9 mouse cellular contexts compared by ENCODE assay signal in the genomic region with DNA sequence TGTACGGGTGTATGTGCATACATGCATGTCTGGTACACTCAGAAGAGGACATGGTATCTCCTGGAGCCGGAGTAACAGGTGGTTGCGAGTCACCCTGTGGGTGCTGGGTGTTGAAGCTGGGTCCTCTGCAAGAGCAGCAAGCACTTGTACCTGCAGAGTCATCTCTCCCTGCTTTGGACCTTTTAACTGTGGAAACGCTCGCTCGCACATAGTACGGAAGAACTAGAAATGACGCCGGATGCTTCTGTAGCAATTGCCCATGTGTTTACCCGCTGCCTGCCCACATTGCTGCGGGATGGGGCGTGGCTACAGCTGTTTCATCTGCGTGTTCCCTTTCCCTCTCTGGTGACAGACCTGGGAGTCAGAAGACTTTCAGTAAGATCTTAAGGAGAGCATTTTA. TPM values are rescaled to one million over a fixed set of nuclear protein-coding genes. Genes with fewer than 3 reads are reported as not detected.
DNase-seq lines count a peak whose midpoint lies in the region; ATAC-seq and TF ChIP-seq lines count a peak whose summit lies in the region.
"Had no signal": no experiment of that assay in that cellular context is flagged by ENCODE, and none has a peak within 500 bp of the region (broad histone marks: within the 10 kb centered on the region; RNA-seq: fewer than 3 reads in every experiment).

No protein-coding gene starts in this region.

- H3K4me3 ChIP-seq in gastrocnemius, adult 2 months: peak overlapping the region; percentile 58
- H3K4me3 ChIP-seq: heart, embryonic 15.5 days had no signal

- DNase-seq in gastrocnemius, adult 2 months: no peak
- DNase-seq in gastrocnemius, postnatal 4 days (ENCODE audit: low spot score in 2 of 2): no peak
- DNase-seq in CD4-positive helper T cell, adult 2 months (ENCODE audit: low read depth, low spot score): peak; percentile 86
- peak; percentile 43 for DNase-seq in spleen, adult 12 weeks (ENCODE audit: low spot score)
- no peak for DNase-seq in cerebellum, postnatal 14 days
- no peak for DNase-seq in yolk sac, embryonic 10.5 days (ENCODE audit: low spot score)
- no peak for DNase-seq in layer of hippocampus, postnatal 36 days

- peak overlapping the region; percentile 79 for H3K27ac ChIP-seq in gastrocnemius, adult 2 months
- H3K27ac ChIP-seq: heart, embryonic 15.5 days had no signal

- TF ChIP-seq CTCF in gastrocnemius, adult 2 months (IDR thresholded peaks at IDR 0.05): no peak

- intact Hi-C loops in gastrocnemius, adult 2 months (cut with DNase I): no loop called here

- ATAC-seq in granulocyte monocyte progenitor cell, adult 5-6 weeks (replicated peaks; ENCODE audit: poor library complexity, severe bottlenecking): peak; percentile 81

RNA-seq across cellular contexts. Expression of a gene that starts 56.0 kb away (rescaled TPM):
- total RNA-seq in gastrocnemius, adult 2 months (2021): 10 to 100 TPM; 16.5 to 28.2 TPM
- 100 to 1,000 TPM; 194 to 214 TPM for total RNA-seq in gastrocnemius, postnatal 4 days (2021)
- 34.5 and 37.7 TPM in 2 replicates for total RNA-seq in granulocyte monocyte progenitor cell, adult 5-6 weeks (2014; fragmentation: Nextera tagmentation)
- 24.6 and 28.0 TPM in 2 replicates for total RNA-seq in granulocyte monocyte progenitor cell, adult 5-6 weeks (2017)
- total RNA-seq in layer of hippocampus, postnatal 36 days (2021): 100 to 1,000 TPM in 1 of 2 experiments, 10 to 100 TPM in 1; 98.4 to 111 TPM

Comparison
In these comparisons a context has a peak if more than half of its experiments do, and no peak if none do; other contexts are left out.
1. DNase-seq: peak in CD4-positive helper T cell, adult 2 months (single experiment) and spleen, adult 12 weeks (single experiment); none in gastrocnemius, adult 2 months (single experiment), gastrocnemius, postnatal 4 days (0 of 2), cerebellum, postnatal 14 days (0 of 2), yolk sac, embryonic 10.5 days (single experiment) and layer of hippocampus, postnatal 36 days (0 of 2).